Comparison of ENCODE assay signal across 14 mouse cellular contexts in the genomic region with DNA sequence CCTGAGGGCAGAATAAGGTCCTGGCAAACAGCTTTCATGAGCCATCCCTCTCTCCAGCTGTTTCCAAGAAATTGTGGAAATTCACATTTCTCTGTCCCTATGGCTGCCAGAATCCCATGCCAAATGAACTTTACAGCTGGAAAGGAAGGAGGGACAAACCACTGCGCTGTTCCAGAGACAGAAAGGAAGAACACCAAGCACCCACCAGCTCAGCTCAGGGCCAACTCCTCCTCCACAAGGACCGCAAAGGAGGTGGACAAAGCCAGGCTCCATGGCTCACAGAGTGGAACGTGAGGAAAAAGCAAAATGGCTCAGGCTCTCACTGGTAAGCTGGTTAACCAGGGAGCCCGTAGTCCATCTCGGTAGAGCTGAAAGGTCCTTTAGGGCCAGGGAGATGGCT.
A peak's percentile ranks its signal among the peaks of the same experiment; 100 is the strongest.
DNase-seq lines count a peak whose midpoint lies in the region; ATAC-seq and TF ChIP-seq lines count a peak whose summit lies in the region.
"Had no signal": no experiment of that assay in that cellular context is flagged by ENCODE, and none has a peak within 500 bp of the region (broad histone marks: within the 10 kb centered on the region; RNA-seq: fewer than 3 reads in every experiment).

No protein-coding gene starts in this region.

- peaks cover 2% of the 10 kb centered on the region; the same call in 1 of the 2 replicates for H3K36me3 ChIP-seq in embryonic facial prominence, embryonic 10.5 days (replicated peaks)
- H3K36me3 ChIP-seq in limb, embryonic 12.5 days = peaks cover 1% of the 10 kb centered on the region
- H3K36me3 ChIP-seq in thymus, adult 2 months (ENCODE audit: control insufficient read depth, insufficient read depth, low read length) = no peaks in the 10 kb centered on the region
- H3K36me3 ChIP-seq: hindbrain, embryonic 13.5 days had no signal

- no peak for ATAC-seq in limb, embryonic 12.5 days (ENCODE audit: insufficient number of reproducible peaks, insufficient read depth, low FRiP score, low TSS enrichment, low read depth)
- ATAC-seq: CD4-positive, CD25-positive, alpha-beta regulatory T cell, adult 4 months; intestine, embryonic 16.5 days had no signal

- no peaks in the 10 kb centered on the region for H3K27me3 ChIP-seq in embryonic facial prominence, embryonic 10.5 days (replicated peaks; ENCODE audit: low read depth, poor library complexity, severe bottlenecking)
- no peaks in the 10 kb centered on the region for H3K27me3 ChIP-seq in limb, embryonic 12.5 days
- H3K27me3 ChIP-seq in thymus, adult 2 months (ENCODE audit: control insufficient read depth, insufficient read depth, low read length) = no peaks in the 10 kb centered on the region
- H3K27me3 ChIP-seq: hindbrain, embryonic 13.5 days had no signal

- no peaks in the 10 kb centered on the region for H3K9me3 ChIP-seq in embryonic facial prominence, embryonic 10.5 days
- H3K9me3 ChIP-seq in limb, embryonic 12.5 days = no peaks in the 10 kb centered on the region
- H3K9me3 ChIP-seq: hindbrain, embryonic 13.5 days had no signal

- peak; percentile 57 for DNase-seq in kidney, adult 9 months
- no peak for DNase-seq in kidney, postnatal 14 days
- DNase-seq in adipocyte (ENCODE audit: low spot score) = peak; percentile 64
- no peak for DNase-seq in embryonic facial prominence, embryonic 10.5 days (ENCODE audit: low spot score)
- DNase-seq in cerebellum, postnatal 10 days = no peak
- no peak for DNase-seq in thymus, adult 2 months
- DNase-seq: cerebellum, adult 8-10 months; layer of hippocampus, adult 9-11 months; right cerebral cortex, adult 18-20 months had no signal

- TF ChIP-seq POLR2A in thymus, adult 2 months (IDR thresholded peaks at IDR 0.05; ENCODE audit: control insufficient read depth, extremely low read depth, insufficient read depth, low read length, poor library complexity) = no peak

- H3K27ac ChIP-seq in embryonic facial prominence, embryonic 10.5 days (replicated peaks) = 0 out of 2 replicates have a peak overlapping the region, but pooled peaks have one; percentile 2
- 0 out of 2 replicates have a peak overlapping the region, but pooled peaks have one; percentile 13 for H3K27ac ChIP-seq in limb, embryonic 12.5 days
- H3K27ac ChIP-seq in thymus, adult 2 months (ENCODE audit: control insufficient read depth, insufficient read depth, low read length) = no peak overlapping the region
- H3K27ac ChIP-seq: hindbrain, embryonic 13.5 days had no signal

- no peak overlapping the region for H3K4me3 ChIP-seq in embryonic facial prominence, embryonic 10.5 days
- H3K4me3 ChIP-seq in limb, embryonic 12.5 days (replicated peaks) = no peak overlapping the region
- no peak overlapping the region for H3K4me3 ChIP-seq in thymus, adult 2 months (ENCODE audit: control insufficient read depth, insufficient read depth, low read length)
- H3K4me3 ChIP-seq: hindbrain, embryonic 13.5 days had no signal

- TF ChIP-seq CTCF in thymus, adult 2 months (IDR thresholded peaks at IDR 0.05; ENCODE audit: borderline replicate concordance, control insufficient read depth, extremely low read depth, insufficient read depth, low read length, poor library complexity) = no peak

- 0 out of 2 replicates have a peak overlapping the region, but pooled peaks have one; percentile 0 for H3K9ac ChIP-seq in limb, embryonic 12.5 days (replicated peaks)
- H3K9ac ChIP-seq: hindbrain, embryonic 13.5 days had no signal

- peaks cover 70% of the 10 kb centered on the region for H3K4me1 ChIP-seq in embryonic facial prominence, embryonic 10.5 days
- H3K4me1 ChIP-seq in limb, embryonic 12.5 days (replicated peaks) = peaks cover 75% of the 10 kb centered on the region
- H3K4me1 ChIP-seq in thymus, adult 2 months (replicated peaks; ENCODE audit: control insufficient read depth, insufficient read depth, low read length) = no peaks in the 10 kb centered on the region
- H3K4me1 ChIP-seq: hindbrain, embryonic 13.5 days had no signal

- WGBS in embryonic facial prominence, embryonic 10.5 days = 85% methylated on average over 5 of the region's 5 CpGs
- 78% methylated on average over 5 of the region's 5 CpGs for WGBS in limb, embryonic 12.5 days
- 94% methylated on average over 5 of the region's 5 CpGs for WGBS in thymus, adult 2 months

- no peak overlapping the region for H3K4me2 ChIP-seq in limb, embryonic 12.5 days
- H3K4me2 ChIP-seq: hindbrain, embryonic 13.5 days; midbrain, embryonic 11.5 days had no signal

Comparison
In these comparisons a context has a peak if more than half of its experiments do, and no peak if none do; other contexts are left out.
1. DNase-seq: peak in kidney, adult 9 months (single experiment) and adipocyte (single experiment); none in kidney, postnatal 14 days (single experiment), embryonic facial prominence, embryonic 10.5 days (single experiment), cerebellum, postnatal 10 days (0 of 2) and thymus, adult 2 months (single experiment).